Mouse (Mus musculus): ENCODE measurements at regions not wholly inside any gene's neighbourhood (a gene's known extent, or its start where the extent isn't known, plus 50 kb on each side); places are given as distances from the start of the nearest gene placed in this dataset.

- no peak for TF ChIP-seq POLR2A (IDR thresholded peaks at IDR 0.05; ENCODE audit: low read depth, low read length)
- TF ChIP-seq CTCF (conservative IDR thresholded peaks at IDR 0.05; ENCODE audit: insufficient read depth, insufficient read length, low read depth, low read length) = no peak
Measured at GRCm38 (mm10) chr1:185104945-185105884, 98.7 kb upstream of the Rab3gap2 start.

Measured in kidney, adult 2 months (tissue).